Mouse (Mus musculus) hindbrain, embryonic 13.5 days (tissue): ENCODE data around the gene Mup14. TPM values are rescaled to one million over a fixed set of nuclear protein-coding genes. Genes with fewer than 3 reads are reported as not detected.
"Not testable (repeated sequence)": the region's sequence is repeated elsewhere in the genome, so short reads cannot be mapped to it uniquely, and the experiment has no call there.

Experiments
- ATAC-seq: fragments of 200-750 bp; cut with Nextera tagmentation; 2 replicates; pipeline ENCODE4 v1.8.0; 2017; ENCODE audit warnings: moderate TSS enrichment; ENCODE audit not compliant: low FRiP score
- H3K27ac ChIP-seq: fragments of 300-500 bp; sonication (generic); 2 replicates; pipeline ENCODE4 v1.5.1; 2015; ENCODE audit warnings: inconsistent platforms, mild to moderate bottlenecking, moderate library complexity
- H3K27me3 ChIP-seq: fragments of 300-500 bp; sonication (generic); 2 replicates; pipeline ENCODE4 v1.6.1; 2015; ENCODE audit warnings: mild to moderate bottlenecking, inconsistent platforms
- H3K36me3 ChIP-seq: fragments of 300-500 bp; sonication (generic); 2 replicates; pipeline ENCODE4 v1.6.1; 2015; ENCODE audit warnings: mild to moderate bottlenecking, inconsistent platforms
- H3K4me1 ChIP-seq: fragments of 300-500 bp; sonication (generic); replicated peaks from 2 replicates; pipeline ENCODE4 v1.6.1; 2015; ENCODE audit warnings: inconsistent platforms
- H3K4me2 ChIP-seq: fragments of 300-500 bp; sonication (generic); 2 replicates; pipeline ENCODE4 v1.6.1; 2015; ENCODE audit warnings: inconsistent platforms, mild to moderate bottlenecking, moderate library complexity
- H3K4me3 ChIP-seq: fragments of 300-500 bp; sonication (generic); 2 replicates; pipeline ENCODE4 v1.5.1; 2015; ENCODE audit warnings: mild to moderate bottlenecking, inconsistent platforms
- H3K9ac ChIP-seq: fragments of 300-500 bp; sonication (generic); 2 replicates; pipeline ENCODE4 v1.6.1; 2015; ENCODE audit warnings: mild to moderate bottlenecking, inconsistent platforms
- H3K9me3 ChIP-seq: fragments of 300-500 bp; sonication (generic); 2 replicates; pipeline ENCODE4 v1.6.1; 2016; ENCODE audit warnings: inconsistent platforms
- whole genome bisulfite sequencing: fragments of 180-500 bp; shearing (Covaris S2); methylation state at CpG from one replicate; pipeline ENCODE4 v1.1.7; 2015; 5-methylcytosine and 5-hydroxymethylcytosine counted together
- polyA plus RNA-seq: library from polyadenylated mRNA; unstranded; fragments of >200 nt; fragmentation: Nextera tagmentation; extraction: Ambion mirVana; gene quantifications from 2 replicates; pipeline ENCODE4 v1.2.1, GENCODE M21; 2015

Mup14 gene
- not detected in 2 replicates for polyA plus RNA-seq

DNA sequence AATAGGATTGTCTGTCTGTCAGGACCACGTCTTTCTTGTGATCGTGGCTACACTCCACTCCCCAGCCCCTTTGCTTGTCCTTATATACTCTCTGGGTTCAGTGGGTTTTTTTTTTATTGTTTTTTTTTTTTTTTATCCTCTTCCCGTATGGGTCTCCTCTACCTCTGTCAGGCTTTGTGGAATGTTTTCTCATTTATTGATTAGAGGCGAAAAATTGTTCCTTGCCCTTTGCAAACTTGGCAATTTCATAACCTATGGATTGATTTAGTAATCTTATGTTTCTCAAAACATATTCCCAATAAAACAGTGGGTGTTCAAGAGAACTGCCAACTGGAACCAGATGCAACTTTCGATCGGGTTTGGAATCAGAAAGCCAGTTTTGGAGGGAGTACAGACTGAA lies at the start of gene Mup14:
Mup14 (minus strand) TSS at position 101 of the 400 bp plus-strand sequence.
- not testable (repeated sequence) for H3K9me3 ChIP-seq, H3K27ac ChIP-seq, H3K27me3 ChIP-seq, H3K4me3 ChIP-seq, H3K9ac ChIP-seq, H3K36me3 ChIP-seq, H3K4me1 ChIP-seq, H3K4me2 ChIP-seq, ATAC-seq
- 89% methylated on average over 5 of the region's 6 CpGs for WGBS

- not testable (repeated sequence) for H3K4me3 ChIP-seq, H3K36me3 ChIP-seq, H3K9ac ChIP-seq, ATAC-seq, H3K9me3 ChIP-seq, H3K27ac ChIP-seq, H3K4me1 ChIP-seq, H3K27me3 ChIP-seq, H3K4me2 ChIP-seq
- WGBS: 79% methylated on average over 3 of the region's 5 CpGs
These were observed 34.3 kb upstream of the Mup14 start for GRCm38 (mm10) chr4:61338108-61338507.

Other genes with a start within 250 kb of the Mup14 start
- gene Mup13, start 75.7 kb downstream of the Mup14 start, polyA plus RNA-seq: not detected in 2 replicates
- not detected in 2 replicates for gene Mup15, start 135.7 kb upstream of the Mup14 start, polyA plus RNA-seq
- not detected in 2 replicates for gene Mup16, start 215.5 kb upstream of the Mup14 start, polyA plus RNA-seq